Mouse (Mus musculus) stomach, embryonic 14.5 days (tissue): ENCODE data around the gene Ccin. TPM values are rescaled to one million over a fixed set of nuclear protein-coding genes. Genes with fewer than 3 reads are reported as not detected.

Source experiments
- ATAC-seq: fragments of 200-750 bp; cut with Nextera tagmentation; 2 replicates; pipeline ENCODE4 v1.8.0; 2017; ENCODE audit warnings: low read depth, moderate TSS enrichment; ENCODE audit not compliant: insufficient number of reproducible peaks, insufficient read depth, low FRiP score
- H3K27ac ChIP-seq: fragments of 300-500 bp; sonication (generic); 2 replicates; pipeline ENCODE4 v1.5.1; 2014; ENCODE audit warnings: mild to moderate bottlenecking, low read length, moderate library complexity, mixed read lengths
- H3K27me3 ChIP-seq: fragments of 300-500 bp; sonication (generic); 2 replicates; pipeline ENCODE4 v1.6.1; 2014; ENCODE audit warnings: low read length, control low read depth, mixed read lengths; ENCODE audit not compliant: control insufficient read depth, insufficient read depth
- H3K36me3 ChIP-seq: fragments of 300-500 bp; sonication (generic); 2 replicates; pipeline ENCODE4 v1.6.1; 2014; ENCODE audit warnings: mild to moderate bottlenecking, control low read depth, low read length, moderate library complexity, mixed read lengths; ENCODE audit not compliant: control insufficient read depth, insufficient read depth
- H3K4me1 ChIP-seq: fragments of 300-500 bp; sonication (generic); 2 replicates; pipeline ENCODE4 v1.6.1; 2014; ENCODE audit warnings: low read length, control low read depth, mixed read lengths; ENCODE audit not compliant: control insufficient read depth, insufficient read depth
- H3K4me2 ChIP-seq: fragments of 300-500 bp; sonication (generic); replicated peaks from 2 replicates; pipeline ENCODE4 v1.6.1; 2014; ENCODE audit warnings: low read depth, low read length, control low read depth
- H3K4me3 ChIP-seq: fragments of 300-500 bp; sonication (generic); 2 replicates; pipeline ENCODE4 v1.5.1; 2014; ENCODE audit warnings: low read depth, low read length, control low read depth
- H3K9ac ChIP-seq: fragments of 300-500 bp; sonication (generic); replicated peaks from 2 replicates; pipeline ENCODE4 v1.6.1; 2014; ENCODE audit warnings: low read depth, mild to moderate bottlenecking, control low read depth, low read length, moderate library complexity, mixed read lengths
- H3K9me3 ChIP-seq: fragments of 300-500 bp; sonication (generic); 2 replicates; pipeline ENCODE4 v1.6.1; 2016; ENCODE audit warnings: low read depth, low read length, control low read depth; ENCODE audit not compliant: control insufficient read depth
- WGBS: fragments of 180-500 bp; shearing (Covaris S2); extraction: QIAGEN DNeasy Blood & Tissue Kit; methylation state at CpG from one replicate; pipeline ENCODE4 v1.1.7; 2014; 5-methylcytosine and 5-hydroxymethylcytosine counted together
- polyA plus RNA-seq: library from polyadenylated mRNA; unstranded; fragments of >200 nt; fragmentation: Nextera tagmentation; extraction: Ambion mirVana; gene quantifications from 2 replicates; pipeline ENCODE4 v1.2.1, GENCODE M21; 2014

Ccin gene
- polyA plus RNA-seq, result not detected in 2 replicates

DNA sequence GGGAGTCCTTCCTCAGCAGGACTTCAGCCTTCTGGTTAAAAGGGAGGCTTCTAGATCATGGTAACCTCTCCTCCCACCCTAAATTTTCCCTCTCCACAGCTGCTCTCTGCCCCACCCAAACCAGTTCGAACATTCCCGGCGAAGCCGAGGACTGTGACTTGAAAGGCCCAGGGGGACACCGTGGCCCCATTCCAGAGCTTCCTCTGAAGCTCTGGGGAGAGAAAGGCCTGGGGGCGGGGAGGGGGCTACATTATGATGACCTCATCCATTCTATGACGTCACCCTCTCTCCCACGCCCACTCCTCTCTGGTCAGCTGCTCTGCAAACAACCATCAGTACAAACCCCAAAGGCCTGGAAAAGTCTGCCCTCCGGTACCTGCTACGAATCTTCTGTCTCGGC is at the start of gene Ccin:
Gene Ccin, plus strand, starts transcription at position 303 of the 400 bp plus-strand sequence.
- Histone ChIP-seq H3K4me1 (peaks cover 17% of the 10 kb centered on the region; the same call in 1 of the 2 replicates), H3K27me3 (no peaks in the 10 kb centered on the region), H3K36me3 (no peaks in the 10 kb centered on the region), H3K4me2 (peak within 1 kb of the TSS; percentile 55), H3K4me3 (peak within 1 kb of the TSS; percentile 24), H3K9me3 (no peaks in the 10 kb centered on the region), H3K27ac (peak within 1 kb of the TSS; percentile 35), H3K9ac (0 out of 2 replicates have a peak within 1 kb of the TSS, but pooled peaks have one; percentile 33)
- 74% methylated on average over 11 of the region's 11 CpGs for WGBS
- ATAC-seq, result no peak

- Histone ChIP-seq H3K4me1 (no peaks in the 10 kb centered on the region), H3K9ac (no peak overlapping the region), H3K4me2 (no peak overlapping the region), H3K36me3 (peaks cover 14% of the 10 kb centered on the region), H3K27me3 (no peaks in the 10 kb centered on the region), H3K9me3 (no peaks in the 10 kb centered on the region), H3K27ac (no peak overlapping the region), H3K4me3 (no peak overlapping the region)
- WGBS, result 76% methylated on average over 4 of the region's 4 CpGs
- ATAC-seq, result no peak
Observed at GRCm38 (mm10) chr4:43936186-43936585, 47.1 kb upstream of the Ccin start.

GRCm38 (mm10) chr4:43936749-43937674 is 46.3 kb upstream of the Ccin start:
- H3K4me1 ChIP-seq, result no peaks in the 10 kb centered on the region
- ATAC-seq, result no peak
- WGBS, result 76% methylated on average over 14 of the region's 14 CpGs
- H3K36me3 ChIP-seq, result peaks cover 12% of the 10 kb centered on the region; the same call in 1 of the 2 replicates
- H3K4me2 ChIP-seq, result no peak overlapping the region
- H3K4me3 ChIP-seq, result no peak overlapping the region
- no peak overlapping the region for H3K9ac ChIP-seq
- no peaks in the 10 kb centered on the region for H3K27me3 ChIP-seq
- H3K9me3 ChIP-seq, result no peaks in the 10 kb centered on the region
- no peak overlapping the region for H3K27ac ChIP-seq

GRCm38 (mm10) chr4:43941315-43941714 is 42.0 kb upstream of the Ccin start:
- H3K36me3 ChIP-seq, result peaks cover 24% of the 10 kb centered on the region
- H3K9ac ChIP-seq, result no peak overlapping the region
- no peaks in the 10 kb centered on the region for H3K27me3 ChIP-seq
- no peaks in the 10 kb centered on the region for H3K9me3 ChIP-seq
- H3K4me2 ChIP-seq, result no peak overlapping the region
- 92% methylated on average over 5 of the region's 5 CpGs for WGBS
- H3K27ac ChIP-seq, result no peak overlapping the region
- no peaks in the 10 kb centered on the region for H3K4me1 ChIP-seq
- H3K4me3 ChIP-seq, result no peak overlapping the region
- no peak for ATAC-seq

DNA sequence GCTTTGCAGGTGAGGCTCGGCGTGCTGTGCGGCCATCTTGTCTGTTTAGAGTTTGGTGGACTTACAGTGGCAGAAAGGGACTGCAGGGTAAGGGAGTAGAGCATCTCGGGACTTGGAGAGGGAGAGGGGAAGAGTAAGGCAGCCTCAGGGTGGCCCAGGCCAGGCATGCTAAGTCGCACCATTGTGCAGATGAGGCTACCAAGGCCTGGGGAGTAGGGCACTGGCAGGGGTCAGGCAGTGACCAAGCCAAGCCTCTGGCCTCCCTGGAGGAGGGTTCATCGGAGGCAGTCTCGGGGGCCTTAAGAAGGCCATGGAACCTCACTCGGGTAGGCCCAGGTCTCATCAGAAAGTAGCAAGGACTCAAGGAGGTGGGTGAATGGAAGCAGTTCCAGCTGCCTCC is 40.9 kb upstream of the Ccin start:
- ATAC-seq, result no peak
- H3K4me2 ChIP-seq, result no peak overlapping the region
- peaks cover 20% of the 10 kb centered on the region for H3K36me3 ChIP-seq
- H3K27me3 ChIP-seq, result no peaks in the 10 kb centered on the region
- WGBS, result 91% methylated on average over 8 of the region's 8 CpGs
- H3K4me3 ChIP-seq, result no peak overlapping the region
- no peaks in the 10 kb centered on the region for H3K9me3 ChIP-seq
- H3K27ac ChIP-seq, result no peak overlapping the region
- no peak overlapping the region for H3K9ac ChIP-seq
- no peaks in the 10 kb centered on the region for H3K4me1 ChIP-seq

DNA sequence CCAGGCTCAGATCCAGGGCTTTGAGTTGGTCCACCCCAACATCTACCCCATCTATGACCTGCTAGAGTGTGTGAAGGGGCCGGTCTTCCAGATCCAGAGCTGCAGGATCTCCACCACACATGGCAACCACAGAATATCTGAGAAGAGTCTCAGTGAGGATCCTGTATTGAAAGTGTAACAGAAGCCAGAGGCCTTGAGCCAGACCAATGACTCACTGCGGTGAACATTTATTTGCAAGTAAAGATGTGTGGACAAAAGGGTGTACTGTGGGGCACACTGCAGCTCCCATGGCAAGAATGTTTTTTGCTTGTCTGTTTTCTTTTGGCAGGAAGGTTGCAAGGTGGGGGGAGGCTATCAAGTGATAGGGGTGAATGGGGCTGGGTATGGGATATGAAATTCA is 35.7 kb upstream of the Ccin start:
- no peak for ATAC-seq
- Histone ChIP-seq H3K9ac (no peak overlapping the region), H3K27ac (no peak overlapping the region), H3K27me3 (no peaks in the 10 kb centered on the region), H3K9me3 (no peaks in the 10 kb centered on the region), H3K4me2 (no peak overlapping the region), H3K4me1 (no peaks in the 10 kb centered on the region), H3K36me3 (peaks cover 7% of the 10 kb centered on the region), H3K4me3 (no peak overlapping the region)
- 96% methylated on average over 2 of the region's 2 CpGs for WGBS

- H3K27me3 ChIP-seq, result no peaks in the 10 kb centered on the region
- H3K9ac ChIP-seq, result peak within 1 kb of the TSS; percentile 67
- ATAC-seq, result peak; percentile 89
- whole genome bisulfite sequencing, result under 1% methylated on average over 42 of the region's 45 CpGs
- H3K4me1 ChIP-seq, result peaks cover 20% of the 10 kb centered on the region
- no peaks in the 10 kb centered on the region for H3K36me3 ChIP-seq
- H3K9me3 ChIP-seq, result no peaks in the 10 kb centered on the region
- H3K4me3 ChIP-seq, result peak within 1 kb of the TSS; percentile 51
- peak within 1 kb of the TSS; percentile 82 for H3K27ac ChIP-seq
- H3K4me2 ChIP-seq, result peak within 1 kb of the TSS; percentile 80
Observed at GRCm38 (mm10) chr4:43957292-43957845, 25.9 kb upstream of the Ccin start, which contains the start of gene Glipr2. Glipr2 (plus strand) TSS chr4:43957401.

DNA sequence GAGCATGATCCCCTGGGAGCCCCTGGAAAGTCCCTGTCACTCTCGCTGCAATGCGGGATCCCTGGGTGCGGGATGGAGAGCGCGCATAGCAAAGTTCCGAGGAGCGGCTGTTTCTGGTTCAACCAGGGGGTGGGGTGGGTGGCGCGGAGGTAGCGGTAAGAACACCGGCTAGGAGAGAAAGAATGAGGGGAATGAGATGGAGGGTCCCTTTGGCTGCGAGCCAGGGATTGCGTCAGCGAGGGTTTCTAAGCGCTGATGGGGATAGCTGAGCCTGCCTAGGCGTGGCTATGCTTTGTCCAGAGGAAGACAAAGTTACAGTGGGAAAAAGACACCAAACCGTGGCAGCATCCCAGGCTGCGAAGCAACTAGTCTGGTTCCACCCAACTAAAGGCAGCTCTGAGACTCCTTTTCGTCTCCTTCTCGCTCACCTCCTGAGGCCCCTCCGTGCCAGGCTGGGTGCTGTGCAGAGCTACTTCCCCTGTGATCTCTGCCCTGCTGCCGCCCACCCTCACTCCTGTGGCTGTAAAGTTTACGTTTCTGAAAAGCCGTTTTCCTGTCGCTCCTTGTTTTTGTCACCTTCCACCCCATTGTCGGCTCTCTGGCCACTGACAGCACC is 25.3 kb upstream of the Ccin start:
- under 1% methylated on average over 26 of the region's 26 CpGs for WGBS
- H3K4me2 ChIP-seq, result peak overlapping the region; percentile 80
- peaks cover 20% of the 10 kb centered on the region for H3K4me1 ChIP-seq
- no peaks in the 10 kb centered on the region for H3K9me3 ChIP-seq
- no peaks in the 10 kb centered on the region for H3K27me3 ChIP-seq
- H3K36me3 ChIP-seq, result no peaks in the 10 kb centered on the region
- H3K9ac ChIP-seq, result peak overlapping the region; percentile 67
- peak; percentile 71 for ATAC-seq
- H3K27ac ChIP-seq, result peak overlapping the region; percentile 82
- H3K4me3 ChIP-seq, result peak overlapping the region; percentile 51
